Mouse (Mus musculus) hindbrain, embryonic 16.5 days (tissue): ENCODE results near the gene Enoph1. TPM values are rescaled to one million over a fixed set of nuclear protein-coding genes. Genes with fewer than 3 reads are reported as not detected.

ENCODE experiments used
- ATAC-seq: fragments of 200-750 bp; cut with Nextera tagmentation; 2 replicates; pipeline ENCODE4 v1.8.0; 2017; ENCODE audit warnings: moderate TSS enrichment, moderate library complexity
- H3K27ac ChIP-seq: fragments of 300-500 bp; sonication (generic); 2 replicates; pipeline ENCODE4 v1.5.1; 2014; ENCODE audit warnings: low read depth, mild to moderate bottlenecking, control low read depth, low read length, moderate library complexity
- H3K27me3 ChIP-seq: fragments of 300-500 bp; sonication (generic); replicated peaks from 2 replicates; pipeline ENCODE4 v1.6.1; 2014; ENCODE audit warnings: low read length; ENCODE audit not compliant: control insufficient read depth, insufficient read depth
- H3K36me3 ChIP-seq: fragments of 300-500 bp; sonication (generic); 2 replicates; pipeline ENCODE4 v1.6.1; 2014; ENCODE audit warnings: mild to moderate bottlenecking, low read length, moderate library complexity, mixed read lengths; ENCODE audit not compliant: control insufficient read depth, insufficient read depth
- H3K4me1 ChIP-seq: fragments of 300-500 bp; sonication (generic); 2 replicates; pipeline ENCODE4 v1.6.1; 2014; ENCODE audit warnings: low read depth, low read length; ENCODE audit not compliant: control insufficient read depth, insufficient read depth
- H3K4me2 ChIP-seq: fragments of 300-500 bp; sonication (generic); 2 replicates; pipeline ENCODE4 v1.6.1; 2014; ENCODE audit warnings: mild to moderate bottlenecking, low read length, control low read depth, moderate library complexity
- H3K4me3 ChIP-seq: fragments of 300-500 bp; sonication (generic); 2 replicates; pipeline ENCODE4 v1.5.1; 2014; ENCODE audit warnings: mild to moderate bottlenecking, low read length, control low read depth, moderate library complexity
- H3K9ac ChIP-seq: fragments of 300-500 bp; sonication (generic); 2 replicates; pipeline ENCODE4 v1.6.1; 2014; ENCODE audit warnings: low read depth, mild to moderate bottlenecking, control low read depth, low read length, moderate library complexity
- H3K9me3 ChIP-seq: fragments of 300-500 bp; sonication (generic); 2 replicates; pipeline ENCODE4 v1.6.1; 2014; ENCODE audit warnings: mild to moderate bottlenecking, low read length, moderate library complexity; ENCODE audit not compliant: control insufficient read depth
- WGBS: fragments of 180-500 bp; shearing (Covaris S2); extraction: QIAGEN DNeasy Blood & Tissue Kit; methylation state at CpG from one replicate; pipeline ENCODE4 v1.1.7; 2014; 5-methylcytosine and 5-hydroxymethylcytosine counted together
- polyA plus RNA-seq: library from polyadenylated mRNA; unstranded; fragments of >200 nt; fragmentation: Nextera tagmentation; extraction: Ambion mirVana; gene quantifications from 2 replicates; pipeline ENCODE4 v1.2.1, GENCODE M21; 2015

The Enoph1 gene
- polyA plus RNA-seq, 1 experiment from 2014 or later: 62.2 TPM

DNA sequence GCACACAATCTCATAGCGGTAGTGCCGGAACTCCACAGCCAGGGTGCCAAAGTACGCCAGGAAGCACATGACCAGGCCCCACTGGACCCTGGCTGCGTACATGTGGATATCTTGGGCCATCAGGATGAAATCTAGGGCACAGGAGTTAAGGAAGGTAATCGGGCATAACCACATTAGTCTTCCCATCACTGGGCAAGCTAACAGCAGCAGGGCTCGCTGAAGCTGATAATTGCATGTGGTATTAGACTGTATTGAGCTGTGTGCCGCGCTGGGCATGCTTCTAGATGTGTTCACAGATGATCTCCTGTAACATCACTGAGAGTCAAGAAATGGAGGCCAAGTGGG is 40.1 kb downstream of the Enoph1 start:
- WGBS: 61% methylated on average over 8 of the region's 8 CpGs
- Histone ChIP-seq H3K9me3 (no peaks in the 10 kb centered on the region), H3K27ac (no peak overlapping the region), H3K4me2 (peak overlapping the region; percentile 27), H3K27me3 (no peaks in the 10 kb centered on the region), H3K9ac (no peak overlapping the region), H3K4me3 (no peak overlapping the region), H3K36me3 (no peaks in the 10 kb centered on the region), H3K4me1 (no peaks in the 10 kb centered on the region)
- 0 out of 2 replicates have a peak, but pooled peaks have one; percentile 22 for ATAC-seq

DNA sequence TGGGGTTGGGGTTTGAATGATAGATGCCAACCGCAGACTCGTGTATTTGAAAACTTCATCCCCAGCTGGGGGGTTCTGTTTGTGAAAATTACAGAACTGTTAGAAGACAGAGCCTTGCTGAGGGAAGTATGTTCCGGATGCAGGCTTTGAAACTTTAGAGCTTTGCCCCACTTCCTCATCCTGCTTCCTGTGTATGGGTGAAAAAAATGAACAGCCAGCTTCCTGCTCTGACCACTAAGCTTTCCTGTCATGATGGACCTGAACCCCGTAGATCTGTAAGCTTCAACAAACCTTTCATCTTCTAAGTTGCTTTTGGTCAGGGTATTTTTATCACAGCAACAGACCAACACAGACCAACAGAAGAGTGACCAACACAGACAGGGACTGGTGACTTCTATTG is 42.2 kb downstream of the Enoph1 start:
- Histone ChIP-seq H3K27me3 (no peaks in the 10 kb centered on the region), H3K4me2 (no peak overlapping the region), H3K4me3 (no peak overlapping the region), H3K9ac (no peak overlapping the region), H3K36me3 (no peaks in the 10 kb centered on the region), H3K4me1 (no peaks in the 10 kb centered on the region), H3K27ac (no peak overlapping the region), H3K9me3 (no peaks in the 10 kb centered on the region)
- WGBS: 92% methylated on average over 4 of the region's 4 CpGs
- no peak for ATAC-seq

DNA sequence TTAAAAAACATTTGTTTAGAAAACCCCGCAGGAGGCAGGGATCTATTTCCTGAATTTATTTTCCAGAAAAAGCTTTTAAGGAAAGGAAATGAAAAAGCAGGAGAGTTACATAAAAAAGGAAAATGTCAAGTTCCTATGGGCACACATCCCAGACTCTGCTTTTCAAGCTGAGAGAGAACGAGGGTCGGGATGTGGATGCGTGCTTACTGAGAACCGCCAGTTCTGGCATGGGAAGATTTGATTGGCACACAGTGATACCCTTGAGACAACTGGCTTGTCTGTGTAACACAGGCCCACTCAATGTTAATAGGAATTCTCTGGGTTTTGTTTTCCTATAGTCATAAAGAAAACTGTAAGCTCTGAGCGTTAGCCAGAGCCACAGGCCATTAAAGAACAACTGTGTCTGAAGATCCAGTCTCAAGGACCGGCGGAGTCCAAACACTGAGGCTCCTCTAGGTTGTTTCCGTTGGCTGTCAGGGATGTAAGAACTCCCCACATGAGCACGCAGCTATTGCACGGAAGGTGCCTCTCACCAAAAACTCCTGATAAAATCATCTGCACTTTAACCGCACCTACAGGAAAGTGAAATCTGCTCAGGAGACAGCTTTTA is 44.3 kb downstream of the Enoph1 start:
- WGBS: 43% methylated on average over 12 of the region's 12 CpGs
- Histone ChIP-seq H3K9ac (no peak overlapping the region), H3K4me2 (no peak overlapping the region), H3K27me3 (no peaks in the 10 kb centered on the region), H3K4me3 (no peak overlapping the region), H3K27ac (no peak overlapping the region), H3K4me1 (no peaks in the 10 kb centered on the region), H3K36me3 (no peaks in the 10 kb centered on the region), H3K9me3 (no peaks in the 10 kb centered on the region)
- ATAC-seq: no peak

DNA sequence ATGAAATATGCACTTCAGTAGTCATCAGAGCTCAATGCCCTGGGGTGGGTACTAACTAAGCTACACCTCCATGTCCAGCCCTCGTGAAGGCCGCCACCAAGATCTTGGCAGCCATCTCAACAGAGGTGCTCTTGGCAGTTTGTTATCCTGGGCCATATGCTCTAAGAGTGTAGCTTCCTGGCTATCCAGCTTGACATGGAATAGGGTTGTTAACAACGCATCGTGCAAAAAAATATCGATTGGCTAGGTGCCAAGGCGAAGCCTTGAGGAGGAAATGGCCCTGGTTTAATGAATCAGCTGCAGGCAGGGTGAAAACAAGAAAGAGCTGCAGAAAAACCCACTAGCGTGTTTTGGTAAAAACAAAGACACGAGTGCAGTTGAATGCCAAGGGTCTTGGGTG is 45.3 kb downstream of the Enoph1 start:
- 44% methylated on average over 8 of the region's 8 CpGs for WGBS
- Histone ChIP-seq H3K27ac (peak overlapping the region; percentile 2; the same call in 1 of the 2 replicates), H3K36me3 (no peaks in the 10 kb centered on the region), H3K4me2 (no peak overlapping the region), H3K9ac (no peak overlapping the region), H3K27me3 (no peaks in the 10 kb centered on the region), H3K4me3 (no peak overlapping the region), H3K4me1 (no peaks in the 10 kb centered on the region), H3K9me3 (no peaks in the 10 kb centered on the region)
- peak; percentile 41; the same call in 1 of the 2 replicates for ATAC-seq

GRCm38 (mm10) chr5:100090515-100091262 is 50.9 kb downstream of the Enoph1 start:
- Histone ChIP-seq H3K27ac (peak overlapping the region; percentile 61), H3K4me1 (peaks cover 17% of the 10 kb centered on the region), H3K36me3 (no peaks in the 10 kb centered on the region), H3K9me3 (no peaks in the 10 kb centered on the region), H3K4me3 (no peak overlapping the region), H3K27me3 (no peaks in the 10 kb centered on the region), H3K4me2 (peak overlapping the region; percentile 33), H3K9ac (no peak overlapping the region)
- 15% methylated on average over 12 of the region's 12 CpGs for WGBS
- peak; percentile 59 for ATAC-seq

GRCm38 (mm10) chr5:100091263-100091594 is 51.4 kb downstream of the Enoph1 start:
- peak; percentile 55 for ATAC-seq
- no peak overlapping the region for H3K4me3 ChIP-seq

GRCm38 (mm10) chr5:100091602-100092001 is 51.8 kb downstream of the Enoph1 start:
- peak overlapping the region; percentile 39; the same call in 1 of the 2 replicates for H3K9ac ChIP-seq
- H3K4me2 ChIP-seq: peak overlapping the region; percentile 20
- peak overlapping the region; percentile 53 for H3K27ac ChIP-seq
- no peaks in the 10 kb centered on the region for H3K36me3 ChIP-seq
- H3K9me3 ChIP-seq: no peaks in the 10 kb centered on the region
- peaks cover 17% of the 10 kb centered on the region for H3K4me1 ChIP-seq
- H3K27me3 ChIP-seq: no peaks in the 10 kb centered on the region
- WGBS: 5% methylated on average over 17 of the region's 17 CpGs
- ATAC-seq: peak; percentile 82
- H3K4me3 ChIP-seq: no peak overlapping the region

More at GRCm38 (mm10) chr5:100091263-100091594, 51.4 kb downstream of the Enoph1 start:
- Histone ChIP-seq H3K9ac (peak overlapping the region; percentile 39; the same call in 1 of the 2 replicates), H3K9me3 (no peaks in the 10 kb centered on the region), H3K27ac (peak overlapping the region; percentile 53), H3K4me1 (peaks cover 17% of the 10 kb centered on the region), H3K27me3 (no peaks in the 10 kb centered on the region), H3K4me2 (peak overlapping the region; percentile 20), H3K36me3 (no peaks in the 10 kb centered on the region)
- 26% methylated on average over 10 of the region's 10 CpGs for WGBS

- H3K27me3 ChIP-seq: no peaks in the 10 kb centered on the region
- no peak overlapping the region for H3K4me2 ChIP-seq
- no peak overlapping the region for H3K4me3 ChIP-seq
- H3K9ac ChIP-seq: no peak overlapping the region
- no peak overlapping the region for H3K27ac ChIP-seq
- H3K4me1 ChIP-seq: no peaks in the 10 kb centered on the region
- H3K36me3 ChIP-seq: no peaks in the 10 kb centered on the region
- no peaks in the 10 kb centered on the region for H3K9me3 ChIP-seq
- ATAC-seq: no peak
- 65% methylated on average over 5 of the region's 5 CpGs for WGBS
Measured at GRCm38 (mm10) chr5:100096955-100097354, 57.2 kb downstream of the Enoph1 start.

GRCm38 (mm10) chr5:100097967-100098366 is 58.2 kb downstream of the Enoph1 start:
- Histone ChIP-seq H3K4me2 (no peak overlapping the region), H3K9me3 (no peaks in the 10 kb centered on the region), H3K4me3 (no peak overlapping the region), H3K27me3 (no peaks in the 10 kb centered on the region), H3K9ac (no peak overlapping the region), H3K4me1 (no peaks in the 10 kb centered on the region), H3K36me3 (no peaks in the 10 kb centered on the region), H3K27ac (no peak overlapping the region)
- ATAC-seq: no peak
- whole genome bisulfite sequencing: 99% methylated on average over 4 of the region's 4 CpGs
